Mouse (Mus musculus) stomach, postnatal 0 days (tissue): ENCODE measurements around the gene Utp3.
A peak's percentile ranks its signal among the peaks of the same experiment; 100 is the strongest.

ENCODE experiments used
- CTCF ChIP-seq: IDR thresholded peaks from 2 replicates; pipeline ENCODE4 v1.5.1; 2016; ENCODE audit warnings: antibody characterized with exemption, low read depth, mild to moderate bottlenecking, moderate library complexity
- EP300 ChIP-seq: optimal IDR thresholded peaks from 2 replicates; pipeline ENCODE3; 2016; ENCODE audit warnings: antibody characterized with exemption

- TF ChIP-seq CTCF (peak; percentile 86), EP300 (no peak)
These were observed 35.0 kb upstream of the Utp3 start for GRCm38 (mm10) chr5:88519232-88519631.
